Mouse (Mus musculus): Measurements from ENCODE around the gene Acads. TPM values are rescaled to one million over a fixed set of nuclear protein-coding genes. Genes with fewer than 3 reads are reported as not detected.
A peak's percentile ranks its signal among the peaks of the same experiment; 100 is the strongest.
"Not testable (repeated sequence)": the region's sequence is repeated elsewhere in the genome, so short reads cannot be mapped to it uniquely, and the experiment has no call there.

The Acads gene
- polyA plus RNA-seq, 1 experiment: 12.7 TPM

DNA sequence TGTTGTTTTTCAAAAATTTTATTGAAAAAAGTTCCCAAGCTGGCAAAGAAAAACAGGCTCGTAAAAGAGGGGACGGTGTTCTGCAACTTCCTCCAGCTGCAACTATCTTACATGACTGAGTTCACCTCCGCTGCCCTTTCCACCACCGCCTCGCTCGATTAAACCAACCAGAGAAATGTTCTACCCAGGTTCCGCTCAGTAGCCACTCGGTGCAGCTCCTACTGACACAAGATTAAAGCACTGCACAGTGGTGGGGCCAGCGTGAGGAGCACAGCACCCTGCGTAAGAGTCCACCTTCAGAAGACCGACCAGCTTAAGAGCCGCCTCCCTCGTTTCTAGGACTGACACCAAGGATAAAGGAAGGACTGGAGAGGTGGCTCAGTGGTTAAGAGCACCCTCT, 32.3 kb upstream of the Acads start:
- Histone ChIP-seq H3K27ac (ENCODE audit: insufficient read depth, low read length) (no peak overlapping the region), H3K4me3 (ENCODE audit: insufficient read depth, low read length) (no peak overlapping the region), H3K4me1 (ENCODE audit: control insufficient read depth, insufficient read depth, low read length) (peaks cover 4% of the 10 kb centered on the region; the same call in 1 of the 2 replicates)
- TF ChIP-seq POLR2A (IDR thresholded peaks at IDR 0.05; ENCODE audit: extremely low read depth, insufficient read depth, low read length) (no peak), CTCF (IDR thresholded peaks at IDR 0.05; ENCODE audit: extremely low read depth, insufficient read depth, low read length) (no peak)

DNA sequence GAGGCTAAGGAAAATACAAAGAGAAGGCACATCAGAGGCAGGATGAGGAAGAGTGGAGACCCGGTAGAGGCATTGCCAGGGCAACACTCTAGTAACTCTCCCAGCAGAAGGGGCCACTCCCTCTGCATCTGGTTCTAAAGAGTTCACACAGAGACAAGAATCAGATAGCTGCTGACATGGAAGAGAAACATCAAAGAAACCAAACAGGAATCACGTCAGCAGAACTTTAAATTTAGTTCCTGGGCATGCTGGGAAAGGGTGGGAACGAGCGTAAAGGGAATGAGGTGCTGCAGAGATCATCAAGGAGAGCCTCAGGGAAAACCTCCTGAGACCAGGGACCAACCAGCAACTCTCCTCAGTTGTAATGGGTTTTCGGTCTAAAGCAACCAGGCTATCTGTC, 31.8 kb upstream of the Acads start:
- Histone ChIP-seq H3K4me1 (ENCODE audit: control insufficient read depth, insufficient read depth, low read length) (peaks cover 4% of the 10 kb centered on the region; the same call in 1 of the 2 replicates), H3K4me3 (ENCODE audit: insufficient read depth, low read length) (no peak overlapping the region), H3K27ac (ENCODE audit: insufficient read depth, low read length) (no peak overlapping the region)
- TF ChIP-seq POLR2A (IDR thresholded peaks at IDR 0.05; ENCODE audit: extremely low read depth, insufficient read depth, low read length): no peak
- no peak for TF ChIP-seq CTCF (IDR thresholded peaks at IDR 0.05; ENCODE audit: extremely low read depth, insufficient read depth, low read length)

GRCm38 (mm10) chr5:115149675-115150459, 30.7 kb upstream of the Acads start:
- Histone ChIP-seq H3K4me3 (ENCODE audit: insufficient read depth, low read length) (no peak overlapping the region), H3K4me1 (ENCODE audit: control insufficient read depth, insufficient read depth, low read length) (peaks cover 4% of the 10 kb centered on the region), H3K27ac (ENCODE audit: insufficient read depth, low read length) (no peak overlapping the region)
- TF ChIP-seq CTCF (IDR thresholded peaks at IDR 0.05; ENCODE audit: extremely low read depth, insufficient read depth, low read length): no peak
- TF ChIP-seq POLR2A (IDR thresholded peaks at IDR 0.05; ENCODE audit: extremely low read depth, insufficient read depth, low read length): no peak

DNA sequence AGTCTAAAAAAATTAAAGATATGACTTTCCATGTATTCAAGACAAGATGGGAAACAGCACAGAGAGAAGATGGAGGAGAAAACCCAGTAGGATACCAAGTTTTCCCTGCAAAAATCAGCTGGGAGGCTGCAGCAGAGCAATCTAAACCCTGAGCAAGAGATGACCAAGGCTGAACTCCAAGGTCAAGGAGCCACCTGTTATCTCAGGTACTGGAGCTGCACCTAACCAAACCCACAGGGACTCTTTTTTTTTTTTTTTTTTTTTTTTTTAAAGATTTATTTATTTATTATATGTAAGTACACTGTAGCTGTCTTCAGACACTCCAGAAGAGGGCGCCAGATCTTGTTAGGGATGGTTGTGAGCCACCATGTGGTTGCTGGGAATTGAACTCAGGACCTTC, 29.7 kb upstream of the Acads start:
- H3K4me3 ChIP-seq (ENCODE audit: insufficient read depth, low read length); H3K4me1 ChIP-seq (ENCODE audit: control insufficient read depth, insufficient read depth, low read length); H3K27ac ChIP-seq (ENCODE audit: insufficient read depth, low read length): not testable (repeated sequence)

GRCm38 (mm10) chr5:115148378-115148777, 29.2 kb upstream of the Acads start:
- Histone ChIP-seq H3K4me3 (ENCODE audit: insufficient read depth, low read length) (no peak overlapping the region), H3K4me1 (ENCODE audit: control insufficient read depth, insufficient read depth, low read length) (peaks cover 10% of the 10 kb centered on the region), H3K27ac (ENCODE audit: insufficient read depth, low read length) (no peak overlapping the region)
- TF ChIP-seq POLR2A (IDR thresholded peaks at IDR 0.05; ENCODE audit: extremely low read depth, insufficient read depth, low read length) (no peak), CTCF (IDR thresholded peaks at IDR 0.05; ENCODE audit: extremely low read depth, insufficient read depth, low read length) (no peak)

GRCm38 (mm10) chr5:115147388-115147787, 28.2 kb upstream of the Acads start:
- Histone ChIP-seq H3K4me3 (ENCODE audit: insufficient read depth, low read length) (no peak overlapping the region), H3K4me1 (ENCODE audit: control insufficient read depth, insufficient read depth, low read length) (peaks cover 14% of the 10 kb centered on the region), H3K27ac (ENCODE audit: insufficient read depth, low read length) (no peak overlapping the region)
- TF ChIP-seq POLR2A (IDR thresholded peaks at IDR 0.05; ENCODE audit: extremely low read depth, insufficient read depth, low read length) (no peak), CTCF (IDR thresholded peaks at IDR 0.05; ENCODE audit: extremely low read depth, insufficient read depth, low read length) (no peak)

GRCm38 (mm10) chr5:115146747-115147130, 27.6 kb upstream of the Acads start:
- Histone ChIP-seq H3K4me1 (ENCODE audit: control insufficient read depth, insufficient read depth, low read length) (peaks cover 14% of the 10 kb centered on the region), H3K4me3 (ENCODE audit: insufficient read depth, low read length) (no peak overlapping the region), H3K27ac (ENCODE audit: insufficient read depth, low read length) (no peak overlapping the region)
- no peak for TF ChIP-seq POLR2A (IDR thresholded peaks at IDR 0.05; ENCODE audit: extremely low read depth, insufficient read depth, low read length)
- TF ChIP-seq CTCF (IDR thresholded peaks at IDR 0.05; ENCODE audit: extremely low read depth, insufficient read depth, low read length): no peak

DNA sequence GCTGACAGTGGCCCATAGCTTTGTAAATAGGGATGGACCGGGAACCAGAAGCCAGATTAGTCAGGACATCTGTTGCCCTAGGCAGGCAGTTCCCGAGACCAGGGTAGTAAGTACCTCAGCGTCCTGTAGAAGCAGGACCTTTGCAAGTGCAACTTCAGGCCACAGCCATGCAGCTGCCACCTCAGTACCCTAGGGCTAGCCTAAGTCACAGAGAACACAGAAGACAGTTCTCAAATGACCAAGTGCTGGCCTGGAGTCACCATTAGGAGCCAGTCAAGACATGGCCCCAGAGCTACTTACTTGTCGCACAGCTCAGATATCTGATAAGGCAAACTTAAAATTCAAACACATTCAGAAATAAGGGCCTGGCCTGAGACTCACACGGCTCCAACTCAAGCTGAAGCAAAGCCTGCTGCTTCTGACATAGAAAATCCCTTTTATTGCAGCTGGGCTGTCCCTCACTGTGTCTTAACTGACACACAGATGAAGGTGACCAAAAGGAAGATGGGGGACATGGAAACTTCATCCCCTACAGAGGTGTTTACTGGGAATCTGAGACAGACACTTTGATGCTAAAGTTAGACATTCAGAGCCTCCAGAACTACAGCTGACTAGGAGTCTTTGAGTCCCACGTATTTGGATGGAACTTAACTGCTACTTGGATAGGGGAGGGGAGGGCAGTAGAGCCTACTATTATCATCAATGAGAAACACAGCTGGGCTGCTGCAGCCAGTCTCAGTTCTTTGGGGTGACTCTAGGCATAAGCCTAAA, 27.0 kb upstream of the Acads start:
- H3K4me3 ChIP-seq (ENCODE audit: insufficient read depth, low read length): no peak overlapping the region
- no peak overlapping the region for H3K27ac ChIP-seq (ENCODE audit: insufficient read depth, low read length)
- peaks cover 14% of the 10 kb centered on the region for H3K4me1 ChIP-seq (ENCODE audit: control insufficient read depth, insufficient read depth, low read length)
- TF ChIP-seq POLR2A (IDR thresholded peaks at IDR 0.05; ENCODE audit: extremely low read depth, insufficient read depth, low read length) (no peak), CTCF (IDR thresholded peaks at IDR 0.05; ENCODE audit: extremely low read depth, insufficient read depth, low read length) (no peak)

DNA sequence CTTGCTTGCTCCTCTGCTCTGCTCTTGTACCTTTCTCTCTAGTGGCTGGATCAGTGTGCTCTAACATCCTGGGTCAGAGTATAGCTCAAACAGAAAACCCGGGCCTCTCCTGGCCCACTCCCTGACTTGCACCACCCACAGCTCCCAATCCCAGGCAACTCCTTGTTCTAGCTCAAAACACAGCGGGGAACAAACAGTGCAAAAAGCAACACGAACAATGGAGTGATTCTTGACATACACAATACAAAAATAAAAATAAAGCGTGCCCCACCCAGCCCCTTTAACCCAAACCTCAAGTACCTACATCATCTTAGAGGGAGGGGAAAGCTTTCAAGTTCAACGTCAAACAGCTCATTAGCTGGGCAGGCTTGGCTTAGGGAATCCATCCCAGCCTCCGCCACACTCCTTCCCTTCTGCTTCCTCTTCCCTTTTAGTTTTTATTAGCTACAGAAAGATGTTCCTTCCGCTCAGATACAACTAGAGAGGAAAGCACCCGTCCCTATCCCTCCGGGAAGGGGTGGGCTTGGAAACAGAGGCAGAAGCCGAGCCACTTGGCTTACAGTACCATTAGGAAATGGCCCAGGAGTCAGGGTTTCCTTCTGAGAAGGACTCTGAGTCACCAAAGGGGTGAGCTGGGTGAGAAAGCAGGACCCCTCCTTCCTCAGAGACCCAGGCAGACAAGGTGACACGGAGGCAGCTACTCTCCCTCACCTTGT, 26.3 kb upstream of the Acads start:
- TF ChIP-seq POLR2A (IDR thresholded peaks at IDR 0.05; ENCODE audit: extremely low read depth, insufficient read depth, low read length) (no peak), CTCF (IDR thresholded peaks at IDR 0.05; ENCODE audit: extremely low read depth, insufficient read depth, low read length) (no peak)
- H3K4me1 ChIP-seq (ENCODE audit: control insufficient read depth, insufficient read depth, low read length): peaks cover 14% of the 10 kb centered on the region
- no peak overlapping the region for H3K4me3 ChIP-seq (ENCODE audit: insufficient read depth, low read length)
- peak overlapping the region; percentile 48; the same call in 1 of the 2 replicates for H3K27ac ChIP-seq (ENCODE audit: insufficient read depth, low read length)
